Mouse (Mus musculus): ENCODE measurements around the gene Zswim1. TPM values are rescaled to one million over a fixed set of nuclear protein-coding genes. Genes with fewer than 3 reads are reported as not detected.
"Not testable (repeated sequence)": the region's sequence is repeated elsewhere in the genome, so short reads cannot be mapped to it uniquely, and the experiment has no call there.

Zswim1 gene
- polyA plus RNA-seq, 1 experiment from 2014 or later = 9.1 TPM

DNA sequence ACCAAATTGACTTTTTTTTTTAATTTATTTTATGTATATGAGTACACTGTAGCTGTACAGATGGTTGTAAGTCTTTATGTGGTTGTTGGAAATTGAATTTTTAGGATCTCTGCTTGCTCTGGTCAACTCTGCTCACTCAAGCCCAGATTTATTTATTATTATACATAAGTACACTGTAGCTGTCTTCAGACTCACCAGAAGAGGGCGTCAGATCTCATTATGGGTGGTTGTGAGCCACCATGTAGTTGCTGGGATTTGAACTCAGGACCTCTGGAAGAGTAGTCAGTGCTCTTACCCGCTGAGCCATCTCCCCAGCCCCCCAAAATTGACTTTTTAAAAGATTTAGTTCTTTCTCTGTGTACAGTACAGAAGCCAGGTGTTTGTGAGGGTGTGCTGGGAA is 53.2 kb downstream of the Zswim1 start:
- WGBS (ENCODE audit: insufficient replicate concordance) = 39% methylated on average over 2 of the region's 2 CpGs
- not testable (repeated sequence) for H3K9me3 ChIP-seq (replicated peaks); H3K4me2 ChIP-seq; H3K9ac ChIP-seq; H3K27ac ChIP-seq; H3K4me3 ChIP-seq; H3K27me3 ChIP-seq (replicated peaks); H3K36me3 ChIP-seq; ATAC-seq
- H3K4me1 ChIP-seq = peaks cover 25% of the 10 kb centered on the region

Other genes with a start within 250 kb of the Zswim1 start
- not detected in 2 replicates for gene Spint3, start 249.2 kb upstream of the Zswim1 start, polyA plus RNA-seq (2016; fragmentation: Nextera tagmentation; extraction: Ambion mirVana)
- gene Wfdc6a, start 237.2 kb upstream of the Zswim1 start, polyA plus RNA-seq (2016; fragmentation: Nextera tagmentation; extraction: Ambion mirVana) = 0.26 TPM in 1 of 2 replicates, not detected in the other
- not detected in 2 replicates for gene Eppin, start 229.1 kb upstream of the Zswim1 start, polyA plus RNA-seq (2016; fragmentation: Nextera tagmentation; extraction: Ambion mirVana)
- gene Wfdc6b, start 209.2 kb upstream of the Zswim1 start, polyA plus RNA-seq (2016; fragmentation: Nextera tagmentation; extraction: Ambion mirVana) = not detected in 2 replicates
- gene Wfdc8, start 209.1 kb upstream of the Zswim1 start, polyA plus RNA-seq (2016; fragmentation: Nextera tagmentation; extraction: Ambion mirVana) = not detected in 2 replicates
- not detected in 2 replicates for gene Wfdc16, start 183.9 kb upstream of the Zswim1 start, polyA plus RNA-seq (2016; fragmentation: Nextera tagmentation; extraction: Ambion mirVana)
- gene Wfdc10, start 166.6 kb upstream of the Zswim1 start, polyA plus RNA-seq (2016; fragmentation: Nextera tagmentation; extraction: Ambion mirVana) = not detected in 2 replicates
- gene Wfdc9, start 166.1 kb upstream of the Zswim1 start, polyA plus RNA-seq (2016; fragmentation: Nextera tagmentation; extraction: Ambion mirVana) = not detected in 2 replicates
- not detected in 2 replicates for gene Wfdc11, start 148.6 kb upstream of the Zswim1 start, polyA plus RNA-seq (2016; fragmentation: Nextera tagmentation; extraction: Ambion mirVana)
- not detected in 2 replicates for gene Wfdc13, start 137.6 kb upstream of the Zswim1 start, polyA plus RNA-seq (2016; fragmentation: Nextera tagmentation; extraction: Ambion mirVana)
- gene Spint4, start 124.2 kb upstream of the Zswim1 start, polyA plus RNA-seq (2016; fragmentation: Nextera tagmentation; extraction: Ambion mirVana) = not detected in 2 replicates
- gene Spint5, start 107.4 kb upstream of the Zswim1 start, polyA plus RNA-seq (2016; fragmentation: Nextera tagmentation; extraction: Ambion mirVana) = not detected in 2 replicates
- gene Wfdc3, start 76.8 kb upstream of the Zswim1 start, polyA plus RNA-seq (2016; fragmentation: Nextera tagmentation; extraction: Ambion mirVana) = 0.48 and 0.93 TPM in 2 replicates
- gene Dnttip1, start 76.7 kb upstream of the Zswim1 start, polyA plus RNA-seq (2016; fragmentation: Nextera tagmentation; extraction: Ambion mirVana) = 56.9 and 61.0 TPM in 2 replicates
- 669 and 687 TPM in 2 replicates for gene Ube2c, start 52.8 kb upstream of the Zswim1 start, polyA plus RNA-seq (2016; fragmentation: Nextera tagmentation; extraction: Ambion mirVana)
- 0.66 and 1.8 TPM in 2 replicates for gene Tnnc2, start 42.7 kb upstream of the Zswim1 start, polyA plus RNA-seq (2016; fragmentation: Nextera tagmentation; extraction: Ambion mirVana)
- gene Snx21, start 36.9 kb upstream of the Zswim1 start, polyA plus RNA-seq (2016; fragmentation: Nextera tagmentation; extraction: Ambion mirVana) = 5.5 TPM in 2 replicates
- gene Acot8, start 17.8 kb upstream of the Zswim1 start, polyA plus RNA-seq (2016; fragmentation: Nextera tagmentation; extraction: Ambion mirVana) = 20.3 and 21.5 TPM in 2 replicates
- gene Zswim3, start 17.6 kb upstream of the Zswim1 start, polyA plus RNA-seq (2016; fragmentation: Nextera tagmentation; extraction: Ambion mirVana) = 4.8 and 5.9 TPM in 2 replicates
- not detected in 2 replicates for gene Spata25, start 5.9 kb downstream of the Zswim1 start, polyA plus RNA-seq (2016; fragmentation: Nextera tagmentation; extraction: Ambion mirVana)
- gene Ctsa, start 10.2 kb downstream of the Zswim1 start, polyA plus RNA-seq (2016; fragmentation: Nextera tagmentation; extraction: Ambion mirVana) = 66.7 and 69.3 TPM in 2 replicates
- gene Neurl2, start 10.8 kb downstream of the Zswim1 start, polyA plus RNA-seq (2016; fragmentation: Nextera tagmentation; extraction: Ambion mirVana) = 2.1 and 2.2 TPM in 2 replicates
- gene Pltp, start 35.0 kb downstream of the Zswim1 start, polyA plus RNA-seq (2016; fragmentation: Nextera tagmentation; extraction: Ambion mirVana) = 8.4 and 8.7 TPM in 2 replicates
- 48.6 and 51.5 TPM in 2 replicates for gene Pcif1, start 56.6 kb downstream of the Zswim1 start, polyA plus RNA-seq (2016; fragmentation: Nextera tagmentation; extraction: Ambion mirVana)
- gene Zfp335, start 89.1 kb downstream of the Zswim1 start, polyA plus RNA-seq (2016; fragmentation: Nextera tagmentation; extraction: Ambion mirVana) = 10.5 and 11.2 TPM in 2 replicates
- gene Mmp9, start 118.1 kb downstream of the Zswim1 start, polyA plus RNA-seq (2016; fragmentation: Nextera tagmentation; extraction: Ambion mirVana) = 1.9 TPM in 2 replicates
- 0.50 and 0.63 TPM in 2 replicates for gene Slc12a5, start 138.1 kb downstream of the Zswim1 start, polyA plus RNA-seq (2016; fragmentation: Nextera tagmentation; extraction: Ambion mirVana)
- 33.2 and 34.4 TPM in 2 replicates for gene Ncoa5, start 212.2 kb downstream of the Zswim1 start, polyA plus RNA-seq (2016; fragmentation: Nextera tagmentation; extraction: Ambion mirVana)
- gene Cd40, start 232.9 kb downstream of the Zswim1 start, polyA plus RNA-seq (2016; fragmentation: Nextera tagmentation; extraction: Ambion mirVana) = 3.2 and 3.9 TPM in 2 replicates

All from liver, embryonic 12.5 days (tissue).